Mouse (Mus musculus): Measurements from ENCODE around the gene Slc31a2. TPM values are rescaled to one million over a fixed set of nuclear protein-coding genes. Genes with fewer than 3 reads are reported as not detected.

Gene Slc31a2
- 12.4 and 14.0 TPM in 2 replicates for polyA plus RNA-seq (2012; rRNA removed)

DNA sequence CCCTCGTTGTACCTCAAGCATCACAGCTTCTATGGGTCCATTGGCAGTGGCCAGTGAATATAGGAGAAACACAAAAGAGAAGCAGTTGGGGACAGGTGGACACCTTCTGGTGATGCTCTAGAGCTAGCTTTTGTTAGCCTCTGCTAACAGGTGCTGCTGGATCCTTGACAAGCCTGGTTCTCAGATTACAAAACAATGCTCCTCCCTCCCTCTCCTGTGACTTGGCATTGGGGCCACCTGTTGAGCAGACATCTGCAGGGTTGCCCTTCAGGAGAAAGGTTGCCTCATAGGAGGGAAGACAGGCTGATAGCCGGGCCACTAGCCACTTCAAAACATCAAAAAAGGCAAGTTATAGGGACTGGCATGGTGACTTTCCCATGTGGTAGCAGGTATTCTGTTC lies at the start of gene Slc31a2:
TSS of gene Slc31a2 (plus strand) at position 287 of the 400 bp plus-strand sequence.
- no peaks in the 10 kb centered on the region for H3K36me3 ChIP-seq (ENCODE audit: control insufficient read depth, insufficient read depth, low read length)
- TF ChIP-seq CTCF (IDR thresholded peaks at IDR 0.05; ENCODE audit: extremely low read depth, insufficient read depth, insufficient read length, insufficient replicate concordance) (no peak), POLR2A (IDR thresholded peaks at IDR 0.05; ENCODE audit: low read depth, low read length) (no peak)
- no peak for DNase-seq (ENCODE audit: low read depth in 1 of 2, low spot score in 2 of 2)
- H3K27ac ChIP-seq (ENCODE audit: insufficient read depth, low read length), result no peak within 1 kb of the TSS
- H3K27me3 ChIP-seq (ENCODE audit: control insufficient read depth, insufficient read depth, low read length), result no peaks in the 10 kb centered on the region
- no peaks in the 10 kb centered on the region for H3K4me1 ChIP-seq (ENCODE audit: control insufficient read depth, insufficient read depth, insufficient read length)
- no peak within 1 kb of the TSS for H3K4me3 ChIP-seq (ENCODE audit: extremely low read depth, insufficient read depth, insufficient read length)
- WGBS, result 44% methylated on average over 2 of the region's 2 CpGs

DNA sequence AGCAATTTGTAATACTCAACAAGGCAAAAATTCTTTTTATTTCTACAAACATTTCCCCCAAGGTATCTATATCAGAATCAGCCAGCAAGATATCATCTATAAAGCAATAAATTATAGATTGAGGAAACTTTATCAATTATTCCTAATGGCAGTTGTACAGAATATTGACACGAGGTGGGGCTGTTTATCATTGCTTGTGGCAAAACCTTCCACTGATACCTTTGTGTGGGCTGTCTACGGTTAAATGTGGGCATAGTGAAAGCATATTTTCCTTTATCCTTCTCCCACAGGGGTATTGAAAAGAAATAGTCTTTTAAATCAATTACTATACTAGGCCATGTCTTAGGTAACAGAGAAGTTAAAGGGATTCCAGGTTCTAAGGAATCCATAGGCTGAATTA lies 48.9 kb upstream of the Slc31a2 start:
- TF ChIP-seq POLR2A (IDR thresholded peaks at IDR 0.05; ENCODE audit: low read depth, low read length) (no peak), CTCF (IDR thresholded peaks at IDR 0.05; ENCODE audit: extremely low read depth, insufficient read depth, insufficient read length, insufficient replicate concordance) (no peak)

DNA sequence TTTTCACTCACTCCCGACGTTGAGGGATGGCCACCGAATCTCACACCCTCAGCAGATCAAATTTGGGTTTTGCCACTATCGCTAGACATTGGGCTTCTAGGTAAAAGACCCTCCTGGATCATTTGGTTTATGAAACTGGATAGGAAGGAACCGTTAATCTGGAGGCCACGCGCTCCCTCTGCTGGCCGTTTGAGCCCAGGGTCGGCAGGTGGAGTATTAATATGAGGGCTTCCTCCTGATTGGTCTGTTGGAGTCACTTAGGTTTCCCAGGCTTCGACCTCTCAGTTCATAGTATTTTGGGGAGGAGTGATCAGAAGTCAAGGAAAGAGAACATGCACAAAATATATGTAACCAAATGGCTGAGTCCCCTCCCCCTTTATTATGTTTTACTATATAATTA lies 34.0 kb upstream of the Slc31a2 start:
- peak in 1 of 2 experiments; percentile 30 for DNase-seq (ENCODE audit: low read depth in 1 of 2, low spot score in 2 of 2)
- 46% methylated on average over 10 of the region's 10 CpGs for WGBS

More for the DNA sequence above, 48.9 kb upstream of the Slc31a2 start:
- peaks cover 3% of the 10 kb centered on the region; the same call in 1 of the 2 replicates for H3K27me3 ChIP-seq (ENCODE audit: control insufficient read depth, insufficient read depth, low read length)
- no peaks in the 10 kb centered on the region for H3K36me3 ChIP-seq (ENCODE audit: control insufficient read depth, insufficient read depth, low read length)
- no peak for DNase-seq (ENCODE audit: low read depth in 1 of 2, low spot score in 2 of 2)
- H3K4me3 ChIP-seq (ENCODE audit: extremely low read depth, insufficient read depth, insufficient read length), result no peak overlapping the region
- no peak overlapping the region for H3K27ac ChIP-seq (ENCODE audit: insufficient read depth, low read length)
- 82% methylated on average over 2 of the region's 2 CpGs for WGBS
- no peaks in the 10 kb centered on the region for H3K4me1 ChIP-seq (ENCODE audit: control insufficient read depth, insufficient read depth, insufficient read length)

DNA sequence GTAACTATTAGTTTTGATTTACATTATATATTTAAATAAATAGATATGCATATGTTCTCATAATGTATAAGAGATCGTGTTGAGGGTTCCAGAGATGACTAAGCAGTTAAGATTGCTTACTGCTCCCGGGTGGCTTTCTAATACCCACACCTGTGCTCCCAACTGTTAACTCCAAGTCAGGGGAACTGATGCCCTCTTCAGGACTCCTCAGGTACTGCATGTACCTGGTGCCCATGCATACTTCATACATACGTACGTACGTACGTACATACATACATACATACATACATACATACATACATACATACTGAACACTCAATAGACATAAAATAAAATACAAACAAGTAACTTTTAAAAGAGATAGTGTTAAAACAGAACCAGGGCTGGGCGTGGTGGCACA lies 32.9 kb upstream of the Slc31a2 start:
- TF ChIP-seq POLR2A (IDR thresholded peaks at IDR 0.05; ENCODE audit: low read depth, low read length), result no peak
- Histone ChIP-seq H3K36me3 (ENCODE audit: control insufficient read depth, insufficient read depth, low read length) (no peaks in the 10 kb centered on the region), H3K4me3 (ENCODE audit: extremely low read depth, insufficient read depth, insufficient read length) (no peak overlapping the region), H3K27ac (ENCODE audit: insufficient read depth, low read length) (no peak overlapping the region), H3K27me3 (ENCODE audit: control insufficient read depth, insufficient read depth, low read length) (no peaks in the 10 kb centered on the region), H3K4me1 (ENCODE audit: control insufficient read depth, insufficient read depth, insufficient read length) (no peaks in the 10 kb centered on the region)
- 82% methylated on average over 7 of the region's 7 CpGs for WGBS
- DNase-seq (ENCODE audit: low read depth in 1 of 2, low spot score in 2 of 2), result no peak

More for the DNA sequence above, 34.0 kb upstream of the Slc31a2 start:
- no peak for TF ChIP-seq POLR2A (IDR thresholded peaks at IDR 0.05; ENCODE audit: low read depth, low read length)
- peak; percentile 16; the same call in 1 of the 2 replicates for TF ChIP-seq CTCF (IDR thresholded peaks at IDR 0.05; ENCODE audit: extremely low read depth, insufficient read depth, insufficient read length, insufficient replicate concordance)
- no peaks in the 10 kb centered on the region for H3K27me3 ChIP-seq (ENCODE audit: control insufficient read depth, insufficient read depth, low read length)
- H3K4me1 ChIP-seq (ENCODE audit: control insufficient read depth, insufficient read depth, insufficient read length), result no peaks in the 10 kb centered on the region
- H3K27ac ChIP-seq (ENCODE audit: insufficient read depth, low read length), result no peak overlapping the region
- no peak overlapping the region for H3K4me3 ChIP-seq (ENCODE audit: extremely low read depth, insufficient read depth, insufficient read length)
- no peaks in the 10 kb centered on the region for H3K36me3 ChIP-seq (ENCODE audit: control insufficient read depth, insufficient read depth, low read length)

DNA sequence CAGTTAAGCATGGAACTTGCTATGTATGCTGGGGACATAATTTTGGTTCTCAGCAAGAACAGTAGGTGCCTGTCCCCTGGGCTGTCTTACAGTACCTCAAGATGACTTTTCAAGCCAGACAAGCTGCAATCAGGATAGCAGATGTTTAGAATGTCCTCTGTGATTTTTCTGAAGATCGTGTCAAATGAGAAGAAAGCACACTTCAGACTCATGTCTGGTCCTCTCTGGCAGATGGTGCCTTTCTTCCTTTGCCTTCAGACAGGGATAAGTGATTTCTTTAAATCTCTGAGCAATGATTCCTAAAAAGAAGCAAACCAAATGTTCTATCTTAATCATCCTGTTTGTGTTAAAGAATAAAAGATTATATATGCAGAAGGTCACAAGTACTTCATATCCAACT lies 32.2 kb upstream of the Slc31a2 start:
- TF ChIP-seq CTCF (IDR thresholded peaks at IDR 0.05; ENCODE audit: extremely low read depth, insufficient read depth, insufficient read length, insufficient replicate concordance), result no peak
- TF ChIP-seq POLR2A (IDR thresholded peaks at IDR 0.05; ENCODE audit: low read depth, low read length), result no peak
- 79% methylated on average over 1 of the region's 1 CpGs for WGBS

DNA sequence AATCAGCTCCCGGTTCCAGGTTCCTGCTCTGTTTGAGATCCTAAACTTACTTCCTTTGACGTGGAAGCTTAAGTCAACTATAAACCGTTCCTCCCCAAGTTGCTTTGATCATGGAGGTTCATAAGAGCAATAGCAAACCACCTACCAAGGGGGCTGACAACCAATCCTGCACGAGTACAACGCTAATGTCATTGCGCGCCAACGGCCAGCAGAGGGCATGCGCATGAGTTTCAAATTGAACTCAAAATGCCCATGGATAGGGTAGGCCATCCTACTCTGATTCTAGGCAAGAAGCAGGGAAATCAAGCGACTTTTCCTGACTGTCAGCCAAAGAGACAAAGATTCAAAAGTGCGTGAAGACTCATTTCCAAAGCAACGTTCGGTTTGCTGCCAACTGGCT lies 31.6 kb upstream of the Slc31a2 start, which contains the start of gene Zfp37:
TSS of gene Zfp37 (minus strand) at position 279 of the 400 bp plus-strand sequence.
- no peak for DNase-seq (ENCODE audit: low read depth in 1 of 2, low spot score in 2 of 2)
- TF ChIP-seq CTCF (IDR thresholded peaks at IDR 0.05; ENCODE audit: extremely low read depth, insufficient read depth, insufficient read length, insufficient replicate concordance) (no peak), POLR2A (IDR thresholded peaks at IDR 0.05; ENCODE audit: low read depth, low read length) (no peak)
- 71% methylated on average over 13 of the region's 13 CpGs for WGBS
- Histone ChIP-seq H3K4me1 (ENCODE audit: control insufficient read depth, insufficient read depth, insufficient read length) (no peaks in the 10 kb centered on the region), H3K27me3 (ENCODE audit: control insufficient read depth, insufficient read depth, low read length) (no peaks in the 10 kb centered on the region), H3K4me3 (ENCODE audit: extremely low read depth, insufficient read depth, insufficient read length) (no peak within 1 kb of the TSS), H3K27ac (ENCODE audit: insufficient read depth, low read length) (no peak within 1 kb of the TSS), H3K36me3 (ENCODE audit: control insufficient read depth, insufficient read depth, low read length) (no peaks in the 10 kb centered on the region)

More for the DNA sequence above, 32.2 kb upstream of the Slc31a2 start:
- Histone ChIP-seq H3K36me3 (ENCODE audit: control insufficient read depth, insufficient read depth, low read length) (no peaks in the 10 kb centered on the region), H3K4me1 (ENCODE audit: control insufficient read depth, insufficient read depth, insufficient read length) (no peaks in the 10 kb centered on the region), H3K27me3 (ENCODE audit: control insufficient read depth, insufficient read depth, low read length) (no peaks in the 10 kb centered on the region), H3K4me3 (ENCODE audit: extremely low read depth, insufficient read depth, insufficient read length) (no peak overlapping the region), H3K27ac (ENCODE audit: insufficient read depth, low read length) (no peak overlapping the region)
- DNase-seq (ENCODE audit: low read depth in 1 of 2, low spot score in 2 of 2), result no peak

DNA sequence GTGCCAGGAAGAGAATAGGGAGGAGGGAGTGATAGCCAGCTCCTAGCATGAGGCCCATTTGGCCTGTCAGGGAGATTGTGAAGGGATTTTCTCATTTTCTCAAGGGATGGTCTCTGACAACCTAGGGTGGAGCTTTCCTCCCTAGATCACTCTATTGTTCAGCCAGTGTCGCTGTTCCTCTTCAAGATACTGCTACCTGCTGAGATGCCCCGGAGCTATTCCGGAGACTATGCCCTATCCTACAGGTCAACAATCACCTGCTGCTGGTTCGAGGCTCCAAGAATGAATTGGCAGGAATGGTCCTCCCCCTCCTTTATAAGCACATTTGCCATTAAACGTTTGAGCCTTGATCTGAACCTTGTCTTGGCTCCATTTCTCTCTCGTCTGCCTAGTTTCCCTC lies 21.8 kb upstream of the Slc31a2 start:
- Histone ChIP-seq H3K27ac (ENCODE audit: insufficient read depth, low read length) (no peak overlapping the region), H3K4me3 (ENCODE audit: extremely low read depth, insufficient read depth, insufficient read length) (no peak overlapping the region), H3K27me3 (ENCODE audit: control insufficient read depth, insufficient read depth, low read length) (no peaks in the 10 kb centered on the region), H3K4me1 (ENCODE audit: control insufficient read depth, insufficient read depth, insufficient read length) (no peaks in the 10 kb centered on the region), H3K36me3 (ENCODE audit: control insufficient read depth, insufficient read depth, low read length) (no peaks in the 10 kb centered on the region)
- DNase-seq (ENCODE audit: low read depth in 1 of 2, low spot score in 2 of 2), result no peak
- no peak for TF ChIP-seq CTCF (IDR thresholded peaks at IDR 0.05; ENCODE audit: extremely low read depth, insufficient read depth, insufficient read length, insufficient replicate concordance)
- no peak for TF ChIP-seq POLR2A (IDR thresholded peaks at IDR 0.05; ENCODE audit: low read depth, low read length)
- 74% methylated on average over 6 of the region's 6 CpGs for WGBS

All from spleen, adult 2 months (tissue).